Mouse (Mus musculus) limb, embryonic 14.5 days (tissue): ENCODE results near the gene Slc2a13. TPM values are rescaled to one million over a fixed set of nuclear protein-coding genes. Genes with fewer than 3 reads are reported as not detected.

ENCODE experiments used
- ATAC-seq: fragments of 200-750 bp; cut with Nextera tagmentation; 2 replicates; pipeline ENCODE4 v1.8.0; 2017; ENCODE audit warnings: low read depth, moderate number of reproducible peaks, moderate TSS enrichment; ENCODE audit not compliant: low FRiP score
- DNase-seq: peaks from one replicate; pipeline ENCODE4 v3.0.0-alpha.2; 2015; ENCODE audit warnings: low spot score
- H3K27ac ChIP-seq: fragments of 300-500 bp; sonication (generic); replicated peaks from 2 replicates; pipeline ENCODE4 v1.5.1; 2014; ENCODE audit warnings: low read depth, mild to moderate bottlenecking, low read length, moderate library complexity, mixed read lengths
- H3K27me3 ChIP-seq: fragments of 300-500 bp; sonication (generic); 2 replicates; pipeline ENCODE4 v1.6.1; 2014; ENCODE audit warnings: low read length, mixed read lengths; ENCODE audit not compliant: control insufficient read depth, insufficient read depth
- H3K36me3 ChIP-seq: fragments of 300-500 bp; sonication (generic); 2 replicates; pipeline ENCODE4 v1.6.1; 2014; ENCODE audit warnings: mild to moderate bottlenecking, low read length, moderate library complexity, mixed read lengths; ENCODE audit not compliant: control insufficient read depth, insufficient read depth
- H3K4me1 ChIP-seq: fragments of 300-500 bp; sonication (generic); 2 replicates; pipeline ENCODE4 v1.6.1; 2014; ENCODE audit warnings: antibody characterized with exemption, low read length, mixed read lengths; ENCODE audit not compliant: control insufficient read depth, insufficient read depth
- H3K4me2 ChIP-seq: fragments of 300-500 bp; sonication (generic); replicated peaks from 2 replicates; pipeline ENCODE4 v1.6.1; 2014; ENCODE audit warnings: low read depth, mild to moderate bottlenecking, low read length, moderate library complexity; ENCODE audit not compliant: severe bottlenecking
- H3K4me3 ChIP-seq: fragments of 300-500 bp; sonication (generic); replicated peaks from 2 replicates; pipeline ENCODE4 v1.5.1; 2014; ENCODE audit warnings: low read length
- H3K9ac ChIP-seq: fragments of 300-500 bp; sonication (generic); 2 replicates; pipeline ENCODE4 v1.6.1; 2014; ENCODE audit warnings: mild to moderate bottlenecking, low read depth, low read length, moderate library complexity; ENCODE audit not compliant: severe bottlenecking
- H3K9me3 ChIP-seq: fragments of 300-500 bp; sonication (generic); 2 replicates; pipeline ENCODE4 v1.6.1; 2016; ENCODE audit warnings: low read length; ENCODE audit not compliant: control insufficient read depth
- POLR2A ChIP-seq: fragments of 200-500 bp; IDR thresholded peaks from 2 replicates; pipeline ENCODE4 v1.8.0; 2012; ENCODE audit warnings: inconsistent platforms, mild to moderate bottlenecking, moderate library complexity, borderline replicate concordance; ENCODE audit not compliant: insufficient read depth, insufficient read length; ENCODE audit errors: extremely low read depth
- WGBS: fragments of 180-500 bp; shearing (Covaris S2); extraction: QIAGEN DNeasy Blood & Tissue Kit; methylation state at CpG from one replicate; pipeline ENCODE4 v1.1.7; 2014; 5-methylcytosine and 5-hydroxymethylcytosine counted together
- polyA plus RNA-seq, 2 experiments: library from polyadenylated mRNA; depleted of rRNA in 1 of 2; stranded (reverse) in 1 of 2; unstranded in 1 of 2; fragments of >200 nt; fragmentation: Nextera tagmentation in 1 of 2; extraction: Ambion mirVana in 1 of 2; gene quantifications; 2 replicates each; pipeline versions ENCODE4 v1.2.1 to v1.2.3; 2012 to 2014

Slc2a13 gene
- polyA plus RNA-seq, 2 experiments: 2.7 to 3.5 TPM

GRCm38 (mm10) chr15:91304296-91304852, 268.7 kb downstream of the Slc2a13 start:
- DNase-seq (peak; percentile 79), ATAC-seq (no peak)
- H3K4me1 ChIP-seq: no peaks in the 10 kb centered on the region; the same call in 1 of the 2 replicates
- WGBS: 42% methylated on average over 7 of the region's 7 CpGs
- no peak overlapping the region for H3K4me3 ChIP-seq
- H3K9me3 ChIP-seq: no peaks in the 10 kb centered on the region
- no peaks in the 10 kb centered on the region for H3K36me3 ChIP-seq
- no peak for TF ChIP-seq POLR2A
- no peaks in the 10 kb centered on the region for H3K27me3 ChIP-seq
- H3K9ac ChIP-seq: no peak overlapping the region
- H3K4me2 ChIP-seq: no peak overlapping the region; the same call in 1 of the 2 replicates
- H3K27ac ChIP-seq: no peak overlapping the region

DNA sequence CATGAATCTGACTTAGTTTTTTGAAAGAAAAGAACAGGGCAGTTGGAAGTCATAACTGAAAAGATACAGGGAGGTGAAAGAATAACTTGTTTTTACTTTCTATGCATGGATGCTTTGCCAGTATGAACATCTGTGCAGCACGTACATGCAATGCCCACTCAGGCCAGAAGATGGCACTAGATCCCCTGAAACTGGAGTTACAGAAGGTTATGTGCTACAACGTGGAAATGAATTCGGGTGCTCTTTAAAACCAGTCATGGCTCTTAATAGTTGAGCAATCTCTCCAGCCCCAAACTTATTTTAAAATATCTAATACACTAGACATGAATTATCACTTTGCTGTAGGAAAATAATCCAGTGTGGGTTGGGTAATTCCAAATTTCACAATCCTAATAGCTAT, 271.7 kb downstream of the Slc2a13 start:
- TF ChIP-seq POLR2A: no peak
- H3K9ac ChIP-seq: no peak overlapping the region
- ATAC-seq (no peak), DNase-seq (peak; percentile 83)
- no peaks in the 10 kb centered on the region for H3K36me3 ChIP-seq
- H3K27me3 ChIP-seq: no peaks in the 10 kb centered on the region
- WGBS: 12% methylated on average over 3 of the region's 3 CpGs
- no peaks in the 10 kb centered on the region for H3K9me3 ChIP-seq
- H3K4me1 ChIP-seq: no peaks in the 10 kb centered on the region; the same call in 1 of the 2 replicates
- no peak overlapping the region for H3K4me3 ChIP-seq
- no peak overlapping the region for H3K4me2 ChIP-seq
- H3K27ac ChIP-seq: no peak overlapping the region

DNA sequence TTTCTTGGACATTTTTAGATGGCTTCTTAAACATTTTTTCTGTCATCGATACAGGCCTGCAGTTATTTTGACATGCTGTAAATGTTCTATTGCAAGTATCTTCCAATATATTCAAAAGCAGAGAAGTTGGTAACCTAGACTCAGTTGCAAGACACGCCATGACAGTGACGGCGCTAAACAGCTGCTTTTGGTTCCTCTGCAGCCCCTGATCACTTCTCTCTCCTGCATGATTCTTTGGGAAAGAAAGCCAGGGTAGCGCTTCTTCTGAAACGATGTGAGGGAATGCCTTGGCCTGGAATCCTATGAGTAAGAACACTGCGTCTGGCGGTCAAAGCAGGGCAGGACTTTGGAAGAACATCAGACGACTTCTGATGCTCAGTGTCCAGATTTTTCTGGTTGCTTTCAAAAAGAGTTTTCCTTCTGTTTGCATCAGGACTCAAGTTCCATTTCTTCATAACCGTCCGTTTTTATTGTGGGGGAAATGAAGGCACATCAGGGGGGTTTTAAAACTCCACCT, 273.7 kb downstream of the Slc2a13 start:
- no peak for ATAC-seq
- no peaks in the 10 kb centered on the region for H3K9me3 ChIP-seq
- WGBS: 61% methylated on average over 11 of the region's 11 CpGs
- H3K36me3 ChIP-seq: no peaks in the 10 kb centered on the region
- no peaks in the 10 kb centered on the region for H3K27me3 ChIP-seq
- H3K27ac ChIP-seq: no peak overlapping the region
- H3K4me2 ChIP-seq: no peak overlapping the region
- peak; percentile 20 for DNase-seq
- no peak for TF ChIP-seq POLR2A
- no peaks in the 10 kb centered on the region; the same call in 1 of the 2 replicates for H3K4me1 ChIP-seq
- H3K4me3 ChIP-seq: no peak overlapping the region
- no peak overlapping the region for H3K9ac ChIP-seq

GRCm38 (mm10) chr15:91283418-91283817, 289.6 kb downstream of the Slc2a13 start:
- H3K4me1 ChIP-seq: no peaks in the 10 kb centered on the region
- no peaks in the 10 kb centered on the region for H3K27me3 ChIP-seq
- no peak overlapping the region for H3K4me3 ChIP-seq
- no peak overlapping the region for H3K27ac ChIP-seq
- no peak for TF ChIP-seq POLR2A
- H3K4me2 ChIP-seq: no peak overlapping the region
- H3K36me3 ChIP-seq: no peaks in the 10 kb centered on the region
- no peak overlapping the region for H3K9ac ChIP-seq
- ATAC-seq (no peak), DNase-seq (no peak)
- WGBS: 85% methylated on average over 3 of the region's 3 CpGs
- H3K9me3 ChIP-seq: 0 out of 2 replicates have a peak, but pooled peaks cover 5% of the 10 kb centered on the region

DNA sequence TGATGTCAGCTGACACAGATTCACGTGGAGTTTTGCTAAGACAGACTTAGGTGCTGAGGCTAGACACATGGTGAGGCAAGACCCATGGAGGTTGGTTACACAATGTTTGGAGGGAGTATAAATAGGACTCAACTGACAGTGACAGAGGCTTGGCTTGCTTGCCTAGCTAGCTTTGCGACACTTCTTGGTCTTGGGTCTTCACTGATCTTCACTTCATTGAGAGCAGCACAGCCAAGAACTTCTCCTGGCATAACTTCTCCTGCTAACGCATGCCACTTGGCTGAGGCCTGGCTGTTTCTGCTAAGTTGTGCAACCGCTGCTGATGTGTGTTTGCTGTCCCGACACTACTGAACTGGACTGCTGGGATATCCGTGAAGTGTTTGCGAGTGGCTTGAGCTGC, 290.2 kb downstream of the Slc2a13 start:
- H3K4me3 ChIP-seq: no peak overlapping the region
- H3K4me1 ChIP-seq: no peaks in the 10 kb centered on the region
- no peak overlapping the region for H3K4me2 ChIP-seq
- 0 out of 2 replicates have a peak, but pooled peaks cover 5% of the 10 kb centered on the region for H3K9me3 ChIP-seq
- H3K9ac ChIP-seq: no peak overlapping the region
- H3K36me3 ChIP-seq: no peaks in the 10 kb centered on the region
- TF ChIP-seq POLR2A: no peak
- ATAC-seq (no peak), DNase-seq (no peak)
- no peaks in the 10 kb centered on the region for H3K27me3 ChIP-seq
- H3K27ac ChIP-seq: no peak overlapping the region
- 88% methylated on average over 7 of the region's 7 CpGs for WGBS
